In genomic region chr9:63956052-63956451, GRCm38 (mm10) we compare ENCODE assay signal across 8 mouse cellular contexts.
DNase-seq lines count a peak whose midpoint lies in the region; TF ChIP-seq lines count a peak whose summit lies in the region.

No protein-coding gene starts in this region.

- WGBS in lung, adult 2 months = 22% methylated on average over 9 of the region's 9 CpGs

- H3K4me3 ChIP-seq in lung, adult 2 months (replicated peaks; ENCODE audit: extremely low read depth, low read depth, low read length) = no peak overlapping the region

- DNase-seq in ovary, postnatal 10 days (ENCODE audit: low spot score) = peak; percentile 54
- DNase-seq in ovary, adult 18-20 months (ENCODE audit: low spot score) = no peak
- peak; percentile 24 for DNase-seq in cerebellum, adult 8-10 months
- DNase-seq in gastrocnemius, postnatal 10 days = peak; percentile 83
- peak; percentile 91 for DNase-seq in kidney, postnatal 10 days
- peak; percentile 79 for DNase-seq in lung, adult 2 months
- DNase-seq in right cerebral cortex, postnatal 36 days (ENCODE audit: low spot score in 2 of 2) = peak; percentile 25 to 27
- peak; percentile 41 for DNase-seq in yolk sac, embryonic 10.5 days (ENCODE audit: low spot score)

- TF ChIP-seq POLR2A in lung, adult 2 months (IDR thresholded peaks at IDR 0.05; ENCODE audit: borderline replicate concordance, extremely low read depth, low read depth, low read length) = no peak

- peaks cover 48% of the 10 kb centered on the region for H3K4me1 ChIP-seq in lung, adult 2 months (ENCODE audit: control insufficient read depth, insufficient read depth, low read length)

- peak; percentile 99 for TF ChIP-seq CTCF in lung, adult 2 months (IDR thresholded peaks at IDR 0.05; ENCODE audit: insufficient read depth, low read length)
